Mouse (Mus musculus) midbrain, embryonic 11.5 days (tissue): ENCODE measurements around the gene Il17d. TPM values are rescaled to one million over a fixed set of nuclear protein-coding genes. Genes with fewer than 3 reads are reported as not detected.
A peak's percentile ranks its signal among the peaks of the same experiment; 100 is the strongest.

ENCODE experiments used
- ATAC-seq: fragments of 200-750 bp; cut with Nextera tagmentation; 2 replicates; pipeline ENCODE4 v1.8.0; 2017; ENCODE audit warnings: moderate TSS enrichment, moderate library complexity; ENCODE audit not compliant: low FRiP score
- DNase-seq: peaks from one replicate; pipeline ENCODE4 v3.0.0; 2015; ENCODE audit warnings: low spot score; ENCODE audit errors: missing footprints
- H3K27ac ChIP-seq: fragments of 300-500 bp; sonication (generic); 2 replicates; pipeline ENCODE4 v1.5.1; 2014; ENCODE audit warnings: low read depth, low read length
- H3K27me3 ChIP-seq: fragments of 300-500 bp; sonication (generic); 2 replicates; pipeline ENCODE4 v1.6.1; 2014; ENCODE audit warnings: mild to moderate bottlenecking, low read length, moderate library complexity, mixed read lengths; ENCODE audit not compliant: control insufficient read depth, insufficient read depth
- H3K36me3 ChIP-seq: fragments of 300-500 bp; sonication (generic); 2 replicates; pipeline ENCODE4 v1.6.1; 2014; ENCODE audit warnings: mild to moderate bottlenecking, low read length, moderate library complexity, mixed read lengths; ENCODE audit not compliant: control insufficient read depth, insufficient read depth
- H3K4me1 ChIP-seq: fragments of 300-500 bp; sonication (generic); 2 replicates; pipeline ENCODE4 v1.6.1; 2014; ENCODE audit warnings: low read length; ENCODE audit not compliant: control insufficient read depth, insufficient read depth
- H3K4me2 ChIP-seq: fragments of 300-500 bp; sonication (generic); 2 replicates; pipeline ENCODE4 v1.6.1; 2014; ENCODE audit warnings: mild to moderate bottlenecking, moderate library complexity
- H3K4me3 ChIP-seq: fragments of 300-500 bp; sonication (generic); 2 replicates; pipeline ENCODE4 v1.5.1; 2014; ENCODE audit warnings: low read depth, low read length
- H3K9ac ChIP-seq: fragments of 300-500 bp; sonication (generic); 2 replicates; pipeline ENCODE4 v1.6.1; 2014; ENCODE audit warnings: low read length
- H3K9me3 ChIP-seq: fragments of 300-500 bp; sonication (generic); 2 replicates; pipeline ENCODE4 v1.6.1; 2016; ENCODE audit warnings: low read length; ENCODE audit not compliant: control insufficient read depth
- WGBS: fragments of 180-500 bp; shearing (Covaris S2); extraction: QIAGEN DNeasy Blood & Tissue Kit; methylation state at CpG from one replicate; pipeline ENCODE4 v1.1.7; 2014; 5-methylcytosine and 5-hydroxymethylcytosine counted together
- polyA plus RNA-seq: library from polyadenylated mRNA; unstranded; fragments of >200 nt; fragmentation: Nextera tagmentation; extraction: Ambion mirVana; gene quantifications from 2 replicates; pipeline ENCODE4 v1.2.1, GENCODE M21; 2014

Il17d gene
- polyA plus RNA-seq = 1.5 and 1.7 TPM in 2 replicates

GRCm38 (mm10) chr14:57524671-57525387 lies at the start of gene Il17d:
Il17d (plus strand) TSS chr14:57524777.
- Histone ChIP-seq H3K9ac (peak within 1 kb of the TSS; percentile 68), H3K36me3 (no peaks in the 10 kb centered on the region), H3K27me3 (peaks cover 26% of the 10 kb centered on the region), H3K4me1 (peaks cover 8% of the 10 kb centered on the region), H3K4me3 (peak within 1 kb of the TSS; percentile 78), H3K9me3 (no peaks in the 10 kb centered on the region), H3K4me2 (peak within 1 kb of the TSS; percentile 85), H3K27ac (no peak within 1 kb of the TSS)
- WGBS = 0% methylated on average over 50 of the region's 104 CpGs
- ATAC-seq (peak; percentile 51), DNase-seq (peak; percentile 96)

DNA sequence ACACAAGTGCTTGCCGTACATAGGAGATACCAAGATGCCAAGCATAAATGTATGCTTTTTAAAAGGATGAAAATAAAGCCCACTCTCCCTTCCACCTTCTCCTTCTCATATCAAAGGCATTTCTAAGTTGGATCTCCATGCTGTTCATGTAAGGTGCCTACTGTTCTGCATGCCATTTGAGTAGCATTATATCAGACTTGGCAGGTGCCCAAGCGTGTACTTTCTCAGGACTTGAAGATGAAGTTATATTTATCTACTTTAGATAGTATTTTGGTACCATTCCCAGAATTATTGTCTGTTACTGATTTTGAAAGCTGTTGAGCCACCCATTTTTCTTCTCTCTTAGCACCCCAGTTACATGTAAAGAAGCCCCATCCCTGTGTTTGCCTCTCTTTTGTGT lies 49.5 kb upstream of the Il17d start:
- Histone ChIP-seq H3K4me1 (no peaks in the 10 kb centered on the region), H3K36me3 (no peaks in the 10 kb centered on the region), H3K4me2 (no peak overlapping the region), H3K9me3 (no peaks in the 10 kb centered on the region), H3K4me3 (no peak overlapping the region), H3K27ac (no peak overlapping the region), H3K9ac (no peak overlapping the region), H3K27me3 (no peaks in the 10 kb centered on the region)
- DNase-seq (no peak), ATAC-seq (no peak)
- 87% methylated on average over 2 of the region's 2 CpGs for WGBS

GRCm38 (mm10) chr14:57482262-57482661 lies 42.3 kb upstream of the Il17d start:
- 90% methylated on average over 2 of the region's 2 CpGs for WGBS
- no peaks in the 10 kb centered on the region for H3K4me1 ChIP-seq
- no peaks in the 10 kb centered on the region for H3K9me3 ChIP-seq
- H3K27me3 ChIP-seq = no peaks in the 10 kb centered on the region
- H3K27ac ChIP-seq = no peak overlapping the region
- H3K4me2 ChIP-seq = no peak overlapping the region
- DNase-seq (no peak), ATAC-seq (no peak)
- H3K9ac ChIP-seq = no peak overlapping the region
- no peaks in the 10 kb centered on the region for H3K36me3 ChIP-seq
- H3K4me3 ChIP-seq = no peak overlapping the region

DNA sequence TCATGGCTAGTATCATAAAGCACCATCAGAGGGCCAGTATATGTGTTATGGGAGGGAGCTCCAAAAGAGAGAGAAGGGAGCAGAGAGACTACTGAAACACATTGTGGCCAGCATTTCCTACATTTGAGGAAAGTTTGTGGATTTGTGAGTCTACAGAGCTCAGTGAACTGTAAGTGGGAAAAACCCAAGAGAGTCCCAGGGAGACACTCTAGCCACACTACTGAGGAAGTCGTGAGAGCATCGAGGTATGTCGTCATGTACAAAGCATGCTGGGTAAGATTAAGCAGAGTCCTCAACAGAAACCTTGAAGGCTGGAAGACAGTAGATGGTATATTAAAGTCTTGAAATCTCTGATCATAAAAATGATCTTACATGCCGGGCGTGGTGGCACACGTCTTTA lies 40.4 kb upstream of the Il17d start:
- no peak overlapping the region for H3K4me3 ChIP-seq
- DNase-seq = no peak
- H3K9me3 ChIP-seq = no peaks in the 10 kb centered on the region
- H3K27ac ChIP-seq = no peak overlapping the region
- ATAC-seq = no peak
- H3K27me3 ChIP-seq = no peaks in the 10 kb centered on the region
- no peaks in the 10 kb centered on the region for H3K4me1 ChIP-seq
- WGBS = 96% methylated on average over 6 of the region's 6 CpGs
- no peak overlapping the region for H3K9ac ChIP-seq
- no peaks in the 10 kb centered on the region for H3K36me3 ChIP-seq
- no peak overlapping the region for H3K4me2 ChIP-seq

GRCm38 (mm10) chr14:57489696-57490095 lies 34.9 kb upstream of the Il17d start:
- H3K9me3 ChIP-seq = no peaks in the 10 kb centered on the region
- H3K27ac ChIP-seq = no peak overlapping the region
- no peaks in the 10 kb centered on the region for H3K36me3 ChIP-seq
- WGBS = 81% methylated on average over 3 of the region's 3 CpGs
- H3K9ac ChIP-seq = no peak overlapping the region; the same call in 1 of the 2 replicates
- no peak overlapping the region for H3K4me3 ChIP-seq
- DNase-seq (no peak), ATAC-seq (no peak)
- no peaks in the 10 kb centered on the region for H3K27me3 ChIP-seq
- H3K4me2 ChIP-seq = no peak overlapping the region
- H3K4me1 ChIP-seq = no peaks in the 10 kb centered on the region

DNA sequence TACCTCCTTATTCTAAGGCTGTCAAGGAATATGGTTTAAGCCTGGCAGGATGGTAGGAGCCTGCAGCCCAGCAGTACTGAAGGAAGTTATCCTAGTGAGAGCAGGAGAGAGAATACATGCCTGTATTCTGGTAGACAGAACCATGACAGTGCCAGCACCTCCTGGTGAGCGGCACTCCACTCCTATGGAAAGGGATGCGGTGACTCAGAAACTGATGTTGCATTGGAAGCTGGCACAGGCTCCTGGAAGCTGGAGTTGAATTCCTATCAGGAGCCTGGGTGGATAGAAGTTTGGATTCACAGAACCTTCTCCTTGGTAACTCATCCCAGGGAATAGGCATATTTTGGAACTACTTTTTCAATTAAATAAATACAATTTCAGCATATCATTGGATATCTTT lies 30.7 kb upstream of the Il17d start:
- no peak overlapping the region for H3K9ac ChIP-seq
- no peaks in the 10 kb centered on the region for H3K9me3 ChIP-seq
- no peaks in the 10 kb centered on the region for H3K4me1 ChIP-seq
- no peaks in the 10 kb centered on the region for H3K36me3 ChIP-seq
- 93% methylated on average over 2 of the region's 2 CpGs for WGBS
- H3K4me3 ChIP-seq = no peak overlapping the region
- ATAC-seq (no peak), DNase-seq (no peak)
- no peak overlapping the region for H3K4me2 ChIP-seq
- H3K27ac ChIP-seq = no peak overlapping the region
- H3K27me3 ChIP-seq = no peaks in the 10 kb centered on the region

DNA sequence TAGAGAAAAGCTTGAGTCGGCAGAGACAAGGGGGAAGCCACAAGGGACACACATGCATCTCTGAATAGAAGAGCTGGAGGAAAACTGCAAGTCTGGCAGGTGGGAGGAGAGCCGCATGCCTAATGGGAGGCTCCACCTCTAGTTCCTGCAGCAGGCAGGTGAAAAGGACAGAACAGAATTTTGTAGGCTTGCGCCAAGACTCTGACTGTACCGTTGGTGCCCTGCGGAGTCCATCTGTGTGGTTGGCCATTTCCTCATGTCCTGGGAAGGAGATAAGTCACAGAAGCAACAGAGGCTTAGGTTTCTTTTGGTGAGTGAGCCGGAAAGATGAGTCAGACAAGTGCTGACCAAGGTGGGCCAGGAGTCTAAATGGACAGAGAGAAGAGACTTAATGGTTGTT lies 20.8 kb upstream of the Il17d start:
- H3K4me3 ChIP-seq = no peak overlapping the region
- H3K4me2 ChIP-seq = no peak overlapping the region
- no peak overlapping the region for H3K27ac ChIP-seq
- no peak for DNase-seq
- no peak overlapping the region for H3K9ac ChIP-seq
- H3K9me3 ChIP-seq = no peaks in the 10 kb centered on the region
- no peaks in the 10 kb centered on the region for H3K36me3 ChIP-seq
- ATAC-seq = no peak
- 92% methylated on average over 6 of the region's 6 CpGs for WGBS
- H3K27me3 ChIP-seq = no peaks in the 10 kb centered on the region
- H3K4me1 ChIP-seq = no peaks in the 10 kb centered on the region

- no peaks in the 10 kb centered on the region for H3K27me3 ChIP-seq
- H3K27ac ChIP-seq = no peak overlapping the region
- 71% methylated on average over 6 of the region's 6 CpGs for WGBS
- DNase-seq (no peak), ATAC-seq (no peak)
- H3K9me3 ChIP-seq = no peaks in the 10 kb centered on the region
- H3K36me3 ChIP-seq = peaks cover 2% of the 10 kb centered on the region; the same call in 1 of the 2 replicates
- H3K4me2 ChIP-seq = no peak overlapping the region
- H3K4me1 ChIP-seq = no peaks in the 10 kb centered on the region
- H3K4me3 ChIP-seq = no peak overlapping the region
- no peak overlapping the region for H3K9ac ChIP-seq
Measured at GRCm38 (mm10) chr14:57509554-57509953, 15.0 kb upstream of the Il17d start.

- ATAC-seq (no peak), DNase-seq (no peak)
- no peaks in the 10 kb centered on the region for H3K4me1 ChIP-seq
- no peaks in the 10 kb centered on the region for H3K9me3 ChIP-seq
- H3K27ac ChIP-seq = no peak overlapping the region
- H3K9ac ChIP-seq = no peak overlapping the region
- H3K27me3 ChIP-seq = no peaks in the 10 kb centered on the region
- H3K4me3 ChIP-seq = no peak overlapping the region
- H3K36me3 ChIP-seq = peaks cover 2% of the 10 kb centered on the region; the same call in 1 of the 2 replicates
- H3K4me2 ChIP-seq = no peak overlapping the region
- WGBS = 84% methylated on average over 6 of the region's 6 CpGs
Measured at GRCm38 (mm10) chr14:57515156-57515762, 9.3 kb upstream of the Il17d start.
